Mouse (Mus musculus) macrophage (primary cell): ENCODE measurements around the gene Ppp1r12c. TPM values are rescaled to one million over a fixed set of nuclear protein-coding genes. Genes with fewer than 3 reads are reported as not detected.
A peak's percentile ranks its signal among the peaks of the same experiment; 100 is the strongest.

Experiments used
- H3K27ac ChIP-seq: fragments of 350-480 bp; formaldehyde crosslinking; 2 replicates; pipeline ENCODE4 v1.9.0; 2021
- H3K36me3 ChIP-seq: fragments of 350-480 bp; formaldehyde crosslinking; 2 replicates; pipeline ENCODE4 v1.9.0; 2021; ENCODE audit errors: inconsistent target
- H3K4me3 ChIP-seq: fragments of 350-480 bp; formaldehyde crosslinking; 2 replicates; pipeline ENCODE4 v1.9.0; 2021; ENCODE audit errors: inconsistent target
- H3K79me2 ChIP-seq: fragments of 350-480 bp; formaldehyde crosslinking; 2 replicates; pipeline ENCODE4 v1.9.0; 2021; ENCODE audit errors: inconsistent target
- WGBS: methylation state at CpG from one replicate; pipeline ENCODE4 v1.1.7; 2026; ENCODE audit warnings: inconsistent platforms; ENCODE audit not compliant: missing documents; 5-methylcytosine and 5-hydroxymethylcytosine counted together
- polyA plus RNA-seq: library from polyadenylated mRNA; stranded (reverse); fragments of 250-400 nt; gene quantifications from 3 replicates; pipeline ENCODE4 v1.2.4, GENCODE M21; 2018; ENCODE audit warnings: inconsistent platforms

Ppp1r12c gene
- polyA plus RNA-seq, 1 experiment from 2014 or later = 102 TPM

DNA sequence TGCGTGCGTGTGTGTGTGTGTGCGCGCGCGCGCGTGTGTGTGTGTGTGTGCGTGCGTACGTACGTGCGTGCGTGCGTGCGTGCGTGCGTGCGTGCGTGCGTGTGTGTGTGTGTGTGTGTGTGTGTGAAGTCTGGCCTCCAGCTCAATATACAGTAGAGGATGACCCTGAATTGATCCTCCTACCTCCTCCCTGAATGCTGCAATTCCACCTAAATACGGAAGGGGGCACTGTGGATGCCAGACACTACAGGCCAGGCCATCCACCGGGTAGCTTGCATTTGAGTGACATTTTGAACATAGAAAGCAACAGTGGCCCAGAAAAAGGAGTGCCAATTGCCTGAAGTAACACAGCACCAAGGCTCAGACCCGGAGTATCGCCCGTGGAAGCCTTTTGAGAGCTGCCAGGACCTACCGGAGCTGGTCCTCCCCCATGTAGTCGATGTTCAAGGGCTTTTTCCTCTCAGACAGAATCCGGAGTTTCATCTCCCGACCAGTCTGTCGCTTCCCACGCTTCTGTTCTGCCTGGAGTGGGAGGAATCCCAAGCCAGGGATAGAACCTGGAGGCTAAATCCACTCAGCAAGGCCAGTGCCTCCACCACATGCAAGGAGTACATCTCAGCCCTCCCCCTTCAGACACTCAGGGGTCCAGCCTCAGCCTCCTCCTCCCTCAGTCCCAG is 6.7 kb upstream of the Ppp1r12c start:
- Histone ChIP-seq H3K36me3 (no peaks in the 10 kb centered on the region), H3K4me3 (no peak overlapping the region), H3K79me2 (no peaks in the 10 kb centered on the region), H3K27ac (no peak overlapping the region)
- 92% methylated on average over 12 of the region's 32 CpGs for WGBS

DNA sequence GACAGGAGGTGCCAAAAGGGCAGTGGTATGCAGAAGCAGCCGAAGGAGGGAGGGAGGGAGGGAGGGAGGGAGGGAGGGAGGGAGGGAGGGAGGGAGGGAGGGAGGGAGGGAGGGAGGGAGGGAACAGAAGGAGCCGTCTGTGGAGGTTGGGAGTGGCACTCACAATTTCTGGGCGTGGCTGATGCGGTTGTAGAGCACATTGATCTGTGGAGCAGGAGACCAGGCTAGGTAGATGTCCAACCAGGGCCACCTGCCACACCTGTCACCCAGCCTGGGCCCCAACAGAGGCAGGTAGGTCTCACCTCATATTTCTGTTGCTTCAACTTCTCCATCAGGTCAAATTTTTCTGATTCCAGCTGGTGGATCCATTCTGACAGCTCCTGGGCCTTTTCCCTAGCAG is 5.7 kb upstream of the Ppp1r12c start:
- 93% methylated on average over 3 of the region's 4 CpGs for WGBS
- Histone ChIP-seq H3K4me3 (no peak overlapping the region), H3K79me2 (no peaks in the 10 kb centered on the region), H3K36me3 (no peaks in the 10 kb centered on the region), H3K27ac (no peak overlapping the region)

DNA sequence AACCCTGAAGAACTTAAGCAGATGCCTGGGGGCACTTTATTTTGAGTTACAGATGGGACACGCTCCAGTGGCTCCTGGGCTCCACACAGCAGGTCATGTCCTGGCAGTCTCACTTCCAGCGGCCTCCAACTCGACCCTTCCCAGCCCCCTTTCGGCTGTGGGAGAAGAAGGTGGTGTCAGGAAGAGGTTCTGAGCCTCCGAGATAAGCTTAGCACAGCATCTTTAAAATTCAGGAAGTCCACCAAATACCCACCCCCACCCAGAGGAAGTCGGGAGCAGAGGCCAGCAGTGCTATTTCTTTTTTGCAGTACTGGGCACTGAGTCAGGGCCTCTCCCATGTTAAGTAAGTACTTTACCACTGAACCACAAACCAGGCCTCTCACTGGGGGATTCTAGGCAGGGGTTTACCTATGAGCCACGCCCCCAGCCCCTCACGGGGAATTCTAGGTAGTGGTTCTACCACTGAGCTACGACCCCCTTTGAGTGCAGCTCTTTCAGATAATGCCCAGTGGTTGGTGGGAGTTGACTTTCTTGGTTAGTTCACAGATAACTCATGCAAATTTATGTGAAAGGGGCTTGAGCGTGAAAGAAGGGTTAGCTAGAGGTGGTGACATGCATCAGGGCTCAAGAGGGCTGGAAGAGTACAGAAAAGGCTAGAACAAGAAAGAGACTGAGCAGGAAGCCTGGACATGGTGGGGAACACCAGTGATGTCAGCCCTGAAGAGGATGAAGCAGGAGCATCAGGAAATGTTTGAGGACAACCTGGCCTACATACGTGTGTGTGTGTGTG is 3.4 kb upstream of the Ppp1r12c start:
- no peak overlapping the region for H3K4me3 ChIP-seq
- no peaks in the 10 kb centered on the region for H3K36me3 ChIP-seq
- H3K79me2 ChIP-seq = peaks cover 12% of the 10 kb centered on the region
- H3K27ac ChIP-seq = peak overlapping the region; percentile 96
- WGBS = 17% methylated on average over 11 of the region's 11 CpGs

DNA sequence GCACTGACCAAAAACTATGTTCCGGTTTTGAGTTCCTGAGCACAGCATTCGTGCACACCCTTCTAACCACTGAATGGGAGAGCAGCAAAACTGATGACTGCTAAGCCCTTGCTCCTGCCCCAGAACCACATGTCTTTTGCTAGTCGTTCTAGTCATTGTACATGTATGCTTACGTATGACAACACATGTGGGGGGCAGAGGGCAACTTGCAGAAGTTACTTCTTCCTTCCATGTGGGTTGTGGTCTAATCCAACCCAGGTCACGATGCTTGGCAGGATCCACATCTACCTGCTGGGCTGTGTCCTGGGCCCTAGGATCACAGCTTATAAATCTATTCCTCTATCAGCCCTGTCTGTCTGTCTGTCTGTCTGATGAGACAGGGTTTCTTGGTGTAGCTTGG is 2.4 kb upstream of the Ppp1r12c start:
- H3K4me3 ChIP-seq = no peak overlapping the region
- H3K36me3 ChIP-seq = no peaks in the 10 kb centered on the region
- peak overlapping the region; percentile 96 for H3K27ac ChIP-seq
- 44% methylated on average over 5 of the region's 5 CpGs for WGBS
- peaks cover 22% of the 10 kb centered on the region for H3K79me2 ChIP-seq

DNA sequence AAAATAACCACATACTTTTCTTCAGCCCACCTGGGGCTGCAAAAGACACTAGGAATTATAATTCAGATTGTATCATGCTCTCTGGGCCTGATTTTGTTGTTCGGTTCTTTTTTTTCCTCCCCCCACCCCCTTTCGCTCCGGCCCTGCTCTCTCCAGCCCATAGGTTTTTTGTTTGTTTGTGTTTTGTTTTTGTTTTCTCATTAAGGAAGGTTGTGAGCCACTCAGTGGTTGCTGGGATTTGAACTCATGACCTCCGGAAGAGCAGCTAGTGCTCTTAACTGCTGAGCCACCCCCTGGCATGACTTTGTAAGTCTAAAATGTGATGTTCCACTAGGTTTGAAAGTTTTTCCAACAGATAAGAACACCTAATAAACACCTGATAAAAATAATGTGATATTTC is 1.6 kb upstream of the Ppp1r12c start:
- H3K79me2 ChIP-seq = peaks cover 30% of the 10 kb centered on the region
- H3K36me3 ChIP-seq = no peaks in the 10 kb centered on the region
- H3K4me3 ChIP-seq = no peak overlapping the region
- peak overlapping the region; percentile 96 for H3K27ac ChIP-seq
- WGBS = 85% methylated on average over 4 of the region's 4 CpGs

DNA sequence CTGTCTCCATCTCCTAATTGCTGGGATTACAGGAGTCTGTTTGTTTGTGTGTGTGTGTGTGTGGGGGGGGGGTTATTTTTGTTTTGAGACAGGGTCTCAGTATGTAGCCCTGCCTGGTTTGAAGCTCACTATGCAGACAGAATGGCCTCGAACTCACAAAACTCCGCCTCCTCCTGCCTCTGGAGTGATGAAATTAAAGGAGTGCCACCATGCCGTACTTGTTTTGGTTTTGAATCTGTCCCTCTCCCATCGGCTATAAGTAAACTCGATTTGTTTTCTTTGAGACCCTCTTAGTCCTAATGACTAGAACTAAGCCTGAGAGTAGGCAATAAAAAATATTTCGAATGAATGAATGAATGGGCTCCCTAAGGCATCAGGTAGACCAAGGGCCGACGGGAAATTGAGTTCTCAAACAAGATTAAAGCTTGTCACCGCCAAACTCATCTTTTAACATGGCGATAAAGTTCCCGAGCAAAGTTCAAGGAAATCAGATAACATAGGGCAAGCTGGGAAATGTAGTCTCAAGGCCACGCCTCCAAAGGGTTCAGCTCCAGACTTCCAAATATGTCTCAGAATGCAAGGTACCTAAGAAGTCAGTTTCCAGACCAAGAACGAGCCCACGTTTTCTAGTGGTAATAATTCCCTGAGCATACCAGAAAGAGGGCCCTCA is 1.1 kb upstream of the Ppp1r12c start:
- Histone ChIP-seq H3K79me2 (peaks cover 35% of the 10 kb centered on the region), H3K36me3 (no peaks in the 10 kb centered on the region; the same call in 1 of the 2 replicates), H3K4me3 (peak overlapping the region; percentile 54), H3K27ac (peak overlapping the region; percentile 96)
- WGBS = 39% methylated on average over 13 of the region's 14 CpGs

DNA sequence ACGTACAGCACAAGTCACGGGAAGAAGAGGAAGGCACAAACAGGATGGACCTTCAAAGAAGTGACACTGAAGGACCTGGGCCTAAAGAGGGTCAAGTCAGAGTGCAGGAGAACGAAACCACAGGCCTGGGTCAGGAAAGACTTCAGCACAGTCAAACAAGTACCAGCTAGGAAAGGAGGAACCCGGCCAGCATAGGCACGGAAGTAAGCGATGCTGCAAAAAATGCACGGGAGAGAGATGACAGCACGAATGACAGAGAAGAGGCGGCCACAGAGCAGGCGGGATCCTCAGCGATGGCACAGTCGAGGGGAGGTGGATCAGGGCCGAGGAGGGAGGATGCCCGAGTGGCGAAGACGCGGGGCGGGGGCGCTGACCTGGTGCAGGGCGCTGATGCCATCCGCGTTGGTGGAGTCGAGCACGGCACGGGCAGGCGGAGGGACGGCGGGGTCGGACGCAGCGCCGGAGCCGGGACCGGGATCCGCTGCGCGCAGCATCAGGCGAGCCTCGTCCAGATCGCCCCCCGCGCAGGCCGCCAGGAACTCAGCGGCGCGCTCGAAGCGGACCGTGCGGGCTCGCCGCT is 498 bp downstream of the Ppp1r12c start:
- Histone ChIP-seq H3K27ac (peak overlapping the region; percentile 75), H3K79me2 (peaks cover 51% of the 10 kb centered on the region), H3K36me3 (peaks cover 14% of the 10 kb centered on the region; the same call in 1 of the 2 replicates), H3K4me3 (peak overlapping the region; percentile 64)
- WGBS = under 1% methylated on average over 52 of the region's 52 CpGs

DNA sequence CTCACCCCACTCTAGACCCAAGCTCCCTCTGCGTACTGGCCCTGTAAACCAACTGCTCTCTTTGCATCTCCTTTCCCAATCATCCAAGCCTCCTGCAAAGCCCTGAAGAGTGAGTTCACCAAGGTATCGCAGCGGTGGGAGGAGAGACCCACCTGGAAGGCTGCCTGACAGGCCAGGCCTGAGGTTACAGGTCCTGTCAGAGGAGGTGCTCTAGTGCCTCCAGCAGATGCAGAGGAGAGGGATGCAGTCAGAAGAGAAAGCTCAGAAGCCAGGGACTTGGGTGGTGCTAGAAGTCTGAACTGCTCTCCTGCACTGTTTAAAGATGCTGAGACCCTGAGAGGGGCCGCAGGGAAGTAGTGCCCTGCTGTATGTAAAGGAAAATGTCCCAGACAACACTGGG is 2.4 kb downstream of the Ppp1r12c start:
- Histone ChIP-seq H3K27ac (peak overlapping the region; percentile 4; the same call in 1 of the 2 replicates), H3K36me3 (peaks cover 21% of the 10 kb centered on the region; the same call in 1 of the 2 replicates), H3K79me2 (peaks cover 66% of the 10 kb centered on the region), H3K4me3 (no peak overlapping the region)
- 95% methylated on average over 4 of the region's 4 CpGs for WGBS

DNA sequence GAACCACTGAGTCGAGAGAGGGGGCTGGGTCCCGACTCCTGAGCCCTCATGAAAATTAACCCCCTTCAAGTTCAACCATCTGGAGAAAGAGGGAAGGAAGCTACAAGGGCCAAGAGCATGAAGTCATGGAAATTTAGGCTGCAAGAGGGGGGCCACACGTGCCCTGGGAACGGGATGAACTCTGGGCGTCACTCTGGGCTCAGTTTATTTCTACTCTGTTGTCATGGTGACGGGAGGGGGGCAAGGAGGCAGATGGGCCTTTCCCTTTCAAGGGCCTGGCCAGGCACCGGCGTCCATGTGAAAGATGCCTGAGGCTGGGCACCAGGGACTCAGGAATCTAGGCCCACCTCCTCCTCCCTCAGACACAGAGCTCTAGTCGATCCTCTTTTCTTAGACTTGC is 3.2 kb downstream of the Ppp1r12c start:
- no peak overlapping the region for H3K4me3 ChIP-seq
- H3K27ac ChIP-seq = peak overlapping the region; percentile 12; the same call in 1 of the 2 replicates
- peaks cover 21% of the 10 kb centered on the region; the same call in 1 of the 2 replicates for H3K36me3 ChIP-seq
- H3K79me2 ChIP-seq = peaks cover 72% of the 10 kb centered on the region
- 44% methylated on average over 9 of the region's 9 CpGs for WGBS

DNA sequence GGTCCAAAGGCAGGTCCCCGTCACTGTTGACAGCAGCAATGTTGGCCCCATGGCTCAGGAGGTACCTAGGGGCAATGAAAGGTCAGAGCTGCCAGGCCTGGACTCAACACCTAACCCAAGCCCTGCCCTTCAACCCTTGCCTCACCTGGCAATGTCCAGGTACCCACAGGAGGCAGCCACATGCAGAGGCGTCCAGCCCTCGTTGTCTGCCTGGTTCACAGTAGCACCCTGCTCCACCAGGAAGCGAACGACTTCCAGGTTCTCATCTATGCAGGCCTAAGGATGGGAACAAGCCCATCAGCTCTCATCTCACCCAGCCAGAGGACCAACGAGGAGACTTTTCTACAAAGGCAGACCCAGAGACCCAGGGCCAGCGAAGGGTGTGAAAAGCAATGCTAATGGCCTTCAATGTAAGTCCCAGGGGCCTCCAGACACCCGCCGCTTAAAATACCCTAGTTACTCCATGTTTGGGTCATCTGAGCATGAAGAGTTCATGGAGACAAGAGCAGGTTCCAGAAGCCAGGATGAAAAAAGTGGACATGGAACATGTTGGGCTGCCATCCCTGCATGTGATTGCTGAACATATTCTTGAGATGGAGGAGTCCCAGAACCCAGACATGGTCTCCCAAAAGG is 4.1 kb downstream of the Ppp1r12c start:
- peaks cover 21% of the 10 kb centered on the region; the same call in 1 of the 2 replicates for H3K36me3 ChIP-seq
- 93% methylated on average over 8 of the region's 9 CpGs for WGBS
- no peak overlapping the region for H3K4me3 ChIP-seq

DNA sequence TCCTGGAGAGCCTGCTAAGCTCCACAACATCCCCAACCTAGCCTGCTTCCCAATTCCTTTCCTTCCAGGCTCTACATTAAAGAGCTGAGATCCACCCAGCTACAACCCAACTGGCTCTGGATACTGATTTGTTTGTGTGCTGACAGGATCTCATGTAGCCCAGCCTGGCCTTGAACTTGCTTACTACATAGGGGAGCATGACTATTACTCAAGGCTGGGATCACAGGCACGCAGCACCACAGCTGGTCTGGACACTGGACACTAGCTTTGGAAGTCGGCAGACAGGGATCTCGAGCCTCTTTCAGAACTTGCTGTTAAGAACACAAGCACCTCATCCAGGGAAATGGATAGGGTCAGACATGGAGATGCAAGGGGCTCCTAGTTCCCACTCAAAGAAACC is 5.0 kb downstream of the Ppp1r12c start:
- WGBS = 87% methylated on average over 3 of the region's 3 CpGs
- peaks cover 21% of the 10 kb centered on the region; the same call in 1 of the 2 replicates for H3K36me3 ChIP-seq
- H3K4me3 ChIP-seq = no peak overlapping the region

More for the DNA sequence above, 4.1 kb downstream of the Ppp1r12c start:
- H3K79me2 ChIP-seq = peaks cover 81% of the 10 kb centered on the region
- H3K27ac ChIP-seq = 0 out of 2 replicates have a peak overlapping the region, but pooled peaks have one; percentile 12

DNA sequence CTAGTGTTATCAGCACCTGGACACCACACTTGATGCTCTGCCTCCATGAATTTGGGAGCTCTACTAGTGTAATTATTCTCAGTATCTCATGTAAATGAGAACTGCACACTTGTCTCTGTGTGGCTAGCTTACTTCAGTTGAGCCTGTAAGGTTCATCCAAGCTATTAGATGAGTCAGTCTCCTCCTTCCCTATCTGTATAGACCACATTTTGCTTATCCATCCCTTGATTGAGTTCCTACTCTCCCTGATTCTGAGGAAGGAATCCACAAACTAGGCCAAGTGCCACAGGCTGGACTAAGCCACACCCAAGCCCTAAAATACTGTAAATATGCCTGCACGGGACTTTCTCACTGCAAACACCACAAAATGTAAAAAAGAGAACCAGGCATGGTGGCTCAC is 7.5 kb downstream of the Ppp1r12c start:
- Histone ChIP-seq H3K79me2 (peaks cover 94% of the 10 kb centered on the region), H3K4me3 (no peak overlapping the region), H3K36me3 (peaks cover 35% of the 10 kb centered on the region), H3K27ac (peak overlapping the region; percentile 67)
- 0% methylated on average over 1 of the region's 1 CpGs for WGBS

More for the DNA sequence above, 5.0 kb downstream of the Ppp1r12c start:
- peaks cover 90% of the 10 kb centered on the region for H3K79me2 ChIP-seq
- no peak overlapping the region for H3K27ac ChIP-seq

DNA sequence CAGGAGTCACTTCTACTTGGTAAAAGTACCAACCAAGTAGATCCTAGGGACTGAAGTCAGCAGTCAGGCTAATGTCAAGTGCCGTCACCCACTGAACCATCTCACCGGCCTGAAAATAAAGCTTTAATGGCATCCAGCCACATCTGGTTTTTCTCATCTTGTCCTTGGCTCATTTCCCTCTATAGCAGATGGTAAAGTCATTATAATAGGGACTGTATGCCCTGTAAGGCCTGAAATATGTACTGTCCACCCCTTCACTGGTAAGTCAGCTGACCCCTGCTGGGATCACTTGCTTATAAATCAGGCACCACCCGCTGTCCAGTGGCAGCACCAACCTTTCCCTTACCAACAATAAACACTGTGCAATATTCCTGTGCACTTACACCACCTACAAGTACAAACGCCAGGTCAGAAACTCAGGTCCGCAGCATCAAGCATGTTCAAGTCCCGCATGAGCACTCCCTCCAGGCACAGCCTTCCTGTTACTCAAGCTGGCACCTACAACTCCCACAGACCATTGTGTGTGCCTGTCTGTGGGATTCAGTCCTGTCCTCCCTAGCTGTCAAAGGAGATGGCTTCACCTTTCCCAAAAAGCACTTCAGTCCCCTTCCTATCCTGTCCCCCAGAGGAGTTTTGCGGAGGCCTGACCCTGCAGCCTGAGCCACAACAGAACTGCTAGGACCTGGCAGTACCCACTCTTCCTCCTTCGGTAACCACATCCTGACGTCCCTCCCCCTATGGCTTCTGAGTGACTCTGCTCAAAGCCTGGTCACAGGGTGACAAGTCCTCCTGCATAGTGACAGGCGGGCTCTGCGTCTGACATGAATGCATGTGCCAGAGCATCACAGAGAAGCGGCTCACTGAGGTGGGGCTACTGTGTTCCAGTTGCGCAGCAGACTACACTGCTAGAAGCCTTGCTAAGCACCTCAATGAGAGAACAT is 8.9 kb downstream of the Ppp1r12c start:
- peaks cover 49% of the 10 kb centered on the region for H3K36me3 ChIP-seq
- H3K79me2 ChIP-seq = peaks cover 94% of the 10 kb centered on the region
- 24% methylated on average over 13 of the region's 13 CpGs for WGBS
- peak overlapping the region; percentile 67 for H3K27ac ChIP-seq
- H3K4me3 ChIP-seq = no peak overlapping the region
